Mouse (Mus musculus): Measurements from ENCODE around the gene Cyp2w1.

DNA sequence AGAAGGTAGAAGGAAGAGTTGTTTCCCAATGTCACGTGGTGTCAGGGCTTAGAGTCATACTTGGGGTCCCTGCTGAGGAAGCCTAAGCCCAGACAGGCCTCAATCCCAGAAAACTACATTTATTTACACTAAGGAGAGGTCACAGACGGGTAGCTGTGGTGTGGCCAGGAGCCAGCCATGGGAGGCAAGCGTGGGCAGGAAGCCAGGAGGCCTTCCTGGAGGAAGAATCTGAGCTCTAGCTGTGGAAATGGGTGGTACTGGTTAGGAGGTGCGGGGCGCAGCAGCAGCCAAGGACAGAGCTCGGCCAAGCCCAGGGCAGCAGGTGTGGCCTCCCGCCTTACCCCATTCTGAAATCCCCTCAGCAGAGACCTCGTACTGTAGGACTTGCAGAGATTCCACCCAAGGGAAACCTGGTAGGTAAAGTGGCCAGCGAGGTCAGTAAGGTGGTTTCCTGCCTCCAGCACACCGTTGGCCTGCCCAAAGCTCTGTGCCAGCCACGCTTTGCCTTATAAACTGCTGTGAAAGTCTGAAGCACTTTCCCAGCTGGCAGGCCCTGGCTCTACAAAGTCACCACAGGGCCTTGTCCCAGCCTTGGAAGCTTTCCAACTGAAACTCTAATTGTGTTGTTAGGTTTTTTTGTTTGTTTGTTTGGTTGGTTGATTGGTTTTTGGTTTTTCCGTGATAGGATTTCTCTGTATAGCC is 37.3 kb upstream of the Cyp2w1 start:
- TF ChIP-seq CTCF (IDR thresholded peaks at IDR 0.05; ENCODE audit: low read depth) (no peak), EP300 (IDR thresholded peaks at IDR 0.05; ENCODE audit: low read depth) (no peak)

All from liver, postnatal 0 days (tissue).